Mouse (Mus musculus) CH12.LX (cell line): ENCODE measurements around the gene Vstm2b. TPM values are rescaled to one million over a fixed set of nuclear protein-coding genes. Genes with fewer than 3 reads are reported as not detected.

Experiments used
- polyA plus RNA-seq: library from polyadenylated mRNA; unstranded; fragments of >175 nt; gene quantifications from 2 replicates; pipeline ENCODE4 v1.2.1, GENCODE M21; 2012; ENCODE audit warnings: low read depth; ENCODE audit not compliant: insufficient read length
- total RNA-seq, 2 experiments: library from RNA; depleted of rRNA; stranded (reverse); fragments of 300-350 nt in 1 of 2; fragments of >200 nt in 1 of 2; gene quantifications; 2 replicates each; pipeline ENCODE4 v1.2.3; 2012 to 2014

The Vstm2b gene
- total and polyA plus RNA-seq, 3 experiments: not detected

Other genes with a start within 250 kb of the Vstm2b start
- not detected in 2 replicates for gene 4930433I11Rik, start 89.2 kb downstream of the Vstm2b start, total RNA-seq (2012; rRNA removed)
- not detected in 2 replicates for gene 4930433I11Rik, start 89.2 kb downstream of the Vstm2b start, total RNA-seq (2014; rRNA removed)
- not detected in 2 replicates for gene 4930433I11Rik, start 89.2 kb downstream of the Vstm2b start, polyA plus RNA-seq
- gene Gm4884, start 134.4 kb downstream of the Vstm2b start, total RNA-seq (2012; rRNA removed): not detected in 2 replicates
- not detected in 2 replicates for gene Gm4884, start 134.4 kb downstream of the Vstm2b start, total RNA-seq (2014; rRNA removed)
- gene Gm4884, start 134.4 kb downstream of the Vstm2b start, polyA plus RNA-seq: not detected in 2 replicates